Mouse (Mus musculus): ENCODE measurements around the gene Zfp763. TPM values are rescaled to one million over a fixed set of nuclear protein-coding genes. Genes with fewer than 3 reads are reported as not detected.
"Not testable (repeated sequence)": the region's sequence is repeated elsewhere in the genome, so short reads cannot be mapped to it uniquely, and the experiment has no call there.

Gene Zfp763
- 22.3 and 23.3 TPM in 2 replicates for polyA plus RNA-seq (2016; fragmentation: Nextera tagmentation; extraction: Ambion mirVana)

GRCm38 (mm10) chr17:33032900-33033891 lies at the start of gene Zfp763:
Gene Zfp763 (minus strand): TSS chr17:33033402.
- peak within 1 kb of the TSS; percentile 52 for H3K4me2 ChIP-seq (replicated peaks)
- no peaks in the 10 kb centered on the region for H3K36me3 ChIP-seq
- WGBS: 4% methylated on average over 27 of the region's 27 CpGs
- peak; percentile 97 for ATAC-seq (ENCODE audit: insufficient number of reproducible peaks, insufficient read depth, low FRiP score, low TSS enrichment)
- peak within 1 kb of the TSS; percentile 91 for H3K4me3 ChIP-seq
- H3K27ac ChIP-seq: peak within 1 kb of the TSS; percentile 92
- H3K27me3 ChIP-seq: no peaks in the 10 kb centered on the region
- H3K9ac ChIP-seq: peak within 1 kb of the TSS; percentile 88
- H3K4me1 ChIP-seq: no peaks in the 10 kb centered on the region
- H3K9me3 ChIP-seq: no peaks in the 10 kb centered on the region

- no peak within 1 kb of the TSS for H3K9ac ChIP-seq
- no peak within 1 kb of the TSS for H3K4me3 ChIP-seq
- H3K9me3 ChIP-seq: no peaks in the 10 kb centered on the region
- no peaks in the 10 kb centered on the region for H3K27me3 ChIP-seq
- 47% methylated on average over 1 of the region's 1 CpGs for WGBS
- no peak for ATAC-seq (ENCODE audit: insufficient number of reproducible peaks, insufficient read depth, low FRiP score, low TSS enrichment)
- H3K27ac ChIP-seq: no peak within 1 kb of the TSS
- no peaks in the 10 kb centered on the region for H3K4me1 ChIP-seq
- H3K4me2 ChIP-seq (replicated peaks): no peak within 1 kb of the TSS
- H3K36me3 ChIP-seq: no peaks in the 10 kb centered on the region
These were observed 34.8 kb upstream of the Zfp763 start, which contains the start of gene 4921501E09Rik for GRCm38 (mm10) chr17:33067958-33068357. Gene 4921501E09Rik (minus strand): TSS chr17:33068058.

- no peaks in the 10 kb centered on the region for H3K36me3 ChIP-seq
- H3K27ac ChIP-seq: no peak overlapping the region
- H3K9ac ChIP-seq: no peak overlapping the region
- no peaks in the 10 kb centered on the region for H3K9me3 ChIP-seq
- no peaks in the 10 kb centered on the region for H3K4me1 ChIP-seq
- H3K4me2 ChIP-seq (replicated peaks): no peak overlapping the region
- no peaks in the 10 kb centered on the region for H3K27me3 ChIP-seq
- 3% methylated on average over 1 of the region's 1 CpGs for WGBS
- ATAC-seq (ENCODE audit: insufficient number of reproducible peaks, insufficient read depth, low FRiP score, low TSS enrichment): no peak
- no peak overlapping the region for H3K4me3 ChIP-seq
These were observed 29.8 kb upstream of the Zfp763 start for GRCm38 (mm10) chr17:33063001-33063400.

GRCm38 (mm10) chr17:33058791-33059190 lies 25.6 kb upstream of the Zfp763 start:
- H3K4me2 ChIP-seq (replicated peaks): no peak overlapping the region
- no peak for ATAC-seq (ENCODE audit: insufficient number of reproducible peaks, insufficient read depth, low FRiP score, low TSS enrichment)
- no peak overlapping the region for H3K4me3 ChIP-seq
- no peaks in the 10 kb centered on the region for H3K36me3 ChIP-seq
- no peak overlapping the region for H3K9ac ChIP-seq
- H3K4me1 ChIP-seq: no peaks in the 10 kb centered on the region
- no peaks in the 10 kb centered on the region for H3K27me3 ChIP-seq
- H3K9me3 ChIP-seq: no peaks in the 10 kb centered on the region
- no peak overlapping the region for H3K27ac ChIP-seq
- 4% methylated on average over 1 of the region's 1 CpGs for WGBS

GRCm38 (mm10) chr17:33032376-33032775 lies 826 bp downstream of the Zfp763 start:
- Histone ChIP-seq H3K27ac (no peak overlapping the region), H3K36me3 (peaks cover 3% of the 10 kb centered on the region), H3K4me2 (replicated peaks) (peak overlapping the region; percentile 52), H3K4me1 (no peaks in the 10 kb centered on the region), H3K9me3 (peaks cover 3% of the 10 kb centered on the region), H3K27me3 (no peaks in the 10 kb centered on the region), H3K4me3 (peak overlapping the region; percentile 91), H3K9ac (peak overlapping the region; percentile 88)
- ATAC-seq (ENCODE audit: insufficient number of reproducible peaks, insufficient read depth, low FRiP score, low TSS enrichment): no peak
- WGBS: 20% methylated on average over 10 of the region's 10 CpGs

- not testable (repeated sequence) for H3K27ac ChIP-seq; H3K4me3 ChIP-seq; H3K9ac ChIP-seq; H3K4me1 ChIP-seq; H3K27me3 ChIP-seq; ATAC-seq (ENCODE audit: insufficient number of reproducible peaks, insufficient read depth, low FRiP score, low TSS enrichment); H3K4me2 ChIP-seq (replicated peaks)
- peaks cover 77% of the 10 kb centered on the region for H3K36me3 ChIP-seq
- peaks cover 53% of the 10 kb centered on the region for H3K9me3 ChIP-seq
These were observed 12.8 kb downstream of the Zfp763 start for GRCm38 (mm10) chr17:33020434-33020833.

- Histone ChIP-seq H3K9ac (no peak overlapping the region), H3K36me3 (peaks cover 25% of the 10 kb centered on the region), H3K27me3 (no peaks in the 10 kb centered on the region), H3K9me3 (peaks cover 8% of the 10 kb centered on the region), H3K4me1 (no peaks in the 10 kb centered on the region), H3K27ac (no peak overlapping the region), H3K4me3 (no peak overlapping the region), H3K4me2 (replicated peaks) (no peak overlapping the region)
- no peak for ATAC-seq (ENCODE audit: insufficient number of reproducible peaks, insufficient read depth, low FRiP score, low TSS enrichment)
- WGBS: 50% methylated on average over 9 of the region's 9 CpGs
These were observed 24.9 kb downstream of the Zfp763 start for GRCm38 (mm10) chr17:33008337-33008736.

GRCm38 (mm10) chr17:32998492-32998891 lies 34.7 kb downstream of the Zfp763 start:
- H3K9me3 ChIP-seq: peaks cover 7% of the 10 kb centered on the region

GRCm38 (mm10) chr17:32992699-32993474 lies 40.3 kb downstream of the Zfp763 start, which contains the start of gene Zfp952:
Gene Zfp952 (plus strand): TSS chr17:32993129.
- peak within 1 kb of the TSS; percentile 64 for H3K27ac ChIP-seq
- H3K36me3 ChIP-seq: peaks cover 13% of the 10 kb centered on the region
- no peaks in the 10 kb centered on the region for H3K27me3 ChIP-seq
- ATAC-seq (ENCODE audit: insufficient number of reproducible peaks, insufficient read depth, low FRiP score, low TSS enrichment): peak; percentile 81
- 2% methylated on average over 21 of the region's 21 CpGs for WGBS
- H3K4me1 ChIP-seq: peaks cover 6% of the 10 kb centered on the region
- peak within 1 kb of the TSS; percentile 64 for H3K4me3 ChIP-seq
- peak within 1 kb of the TSS; percentile 81 for H3K4me2 ChIP-seq (replicated peaks)
- peak within 1 kb of the TSS; percentile 66 for H3K9ac ChIP-seq
- H3K9me3 ChIP-seq: no peaks in the 10 kb centered on the region

More at GRCm38 (mm10) chr17:32998492-32998891, 34.7 kb downstream of the Zfp763 start:
- no peak overlapping the region for H3K4me3 ChIP-seq
- H3K9ac ChIP-seq: no peak overlapping the region
- H3K4me1 ChIP-seq: peaks cover 6% of the 10 kb centered on the region
- H3K27me3 ChIP-seq: no peaks in the 10 kb centered on the region
- H3K27ac ChIP-seq: no peak overlapping the region
- 90% methylated on average over 2 of the region's 2 CpGs for WGBS
- H3K4me2 ChIP-seq (replicated peaks): no peak overlapping the region
- no peak for ATAC-seq (ENCODE audit: insufficient number of reproducible peaks, insufficient read depth, low FRiP score, low TSS enrichment)
- peaks cover 37% of the 10 kb centered on the region for H3K36me3 ChIP-seq

- peak overlapping the region; percentile 81 for H3K4me2 ChIP-seq (replicated peaks)
- H3K4me1 ChIP-seq: peaks cover 6% of the 10 kb centered on the region
- no peaks in the 10 kb centered on the region for H3K9me3 ChIP-seq
- 67% methylated on average over 12 of the region's 12 CpGs for WGBS
- no peak overlapping the region for H3K27ac ChIP-seq
- H3K9ac ChIP-seq: no peak overlapping the region
- H3K4me3 ChIP-seq: peak overlapping the region; percentile 64
- peaks cover 13% of the 10 kb centered on the region for H3K36me3 ChIP-seq
- no peak for ATAC-seq (ENCODE audit: insufficient number of reproducible peaks, insufficient read depth, low FRiP score, low TSS enrichment)
- no peaks in the 10 kb centered on the region for H3K27me3 ChIP-seq
These were observed 41.1 kb downstream of the Zfp763 start for GRCm38 (mm10) chr17:32991965-32992698.

GRCm38 (mm10) chr17:32986301-32986700 lies 46.9 kb downstream of the Zfp763 start:
- no peaks in the 10 kb centered on the region for H3K27me3 ChIP-seq
- H3K4me3 ChIP-seq: no peak overlapping the region
- H3K4me2 ChIP-seq (replicated peaks): no peak overlapping the region
- 69% methylated on average over 4 of the region's 4 CpGs for WGBS
- H3K36me3 ChIP-seq: no peaks in the 10 kb centered on the region
- no peak overlapping the region for H3K9ac ChIP-seq
- H3K4me1 ChIP-seq: no peaks in the 10 kb centered on the region
- no peak for ATAC-seq (ENCODE audit: insufficient number of reproducible peaks, insufficient read depth, low FRiP score, low TSS enrichment)
- H3K27ac ChIP-seq: no peak overlapping the region
- H3K9me3 ChIP-seq: no peaks in the 10 kb centered on the region

Measured in embryonic facial prominence, embryonic 12.5 days (tissue).